Comparison of ENCODE assay signal across 23 mouse cellular contexts in the genomic region with DNA sequence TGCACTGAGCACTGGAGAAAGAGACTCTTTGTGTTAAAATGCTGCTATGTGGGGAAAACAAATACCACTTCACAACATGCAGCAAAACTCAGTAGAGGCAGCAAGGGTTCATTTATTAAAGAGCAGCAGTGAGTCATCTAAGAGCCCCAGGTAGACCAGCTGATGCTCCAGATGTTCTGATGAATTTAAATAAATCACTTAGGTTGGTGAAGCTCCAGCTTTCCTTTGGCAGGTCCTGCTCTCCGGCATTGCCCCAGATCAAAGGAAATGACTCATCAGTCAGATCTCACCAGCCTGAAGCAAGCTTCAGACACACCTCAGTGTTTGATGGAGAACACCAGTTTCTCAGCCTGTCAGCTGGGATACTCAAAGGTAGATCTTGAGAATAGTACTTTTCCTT. TPM values are rescaled to one million over a fixed set of nuclear protein-coding genes. Genes with fewer than 3 reads are reported as not detected.
DNase-seq lines count a peak whose midpoint lies in the region; ATAC-seq and TF ChIP-seq lines count a peak whose summit lies in the region.
"Had no signal": no experiment of that assay in that cellular context is flagged by ENCODE, and none has a peak within 500 bp of the region (broad histone marks: within the 10 kb centered on the region; RNA-seq: fewer than 3 reads in every experiment).

No protein-coding gene starts in this region.

- no peaks in the 10 kb centered on the region for H3K9me3 ChIP-seq in limb, embryonic 11.5 days (ENCODE audit: control insufficient read depth, low read length)
- H3K9me3 ChIP-seq in limb, embryonic 10.5 days (replicated peaks), result no peaks in the 10 kb centered on the region
- H3K9me3 ChIP-seq: forebrain, embryonic 15.5 days; heart, embryonic 13.5 days; hindbrain, embryonic 12.5 days had no signal

- 36% methylated on average over 1 of the region's 1 CpGs for WGBS in limb, embryonic 11.5 days
- 13% methylated on average over 1 of the region's 1 CpGs for WGBS in limb, embryonic 10.5 days

- H3K9ac ChIP-seq in limb, embryonic 11.5 days (ENCODE audit: low read length), result no peak overlapping the region
- H3K9ac ChIP-seq: forebrain, embryonic 15.5 days; heart, embryonic 13.5 days; hindbrain, embryonic 12.5 days had no signal

- no peak overlapping the region for H3K4me2 ChIP-seq in limb, embryonic 11.5 days (ENCODE audit: low read depth, severe bottlenecking)
- H3K4me2 ChIP-seq: forebrain, embryonic 15.5 days; heart, embryonic 13.5 days; hindbrain, embryonic 12.5 days had no signal

- no peaks in the 10 kb centered on the region for H3K36me3 ChIP-seq in limb, embryonic 11.5 days (ENCODE audit: control insufficient read depth, insufficient read depth, low read length)
- no peaks in the 10 kb centered on the region for H3K36me3 ChIP-seq in limb, embryonic 10.5 days
- H3K36me3 ChIP-seq: forebrain, embryonic 15.5 days; heart, embryonic 13.5 days; hindbrain, embryonic 12.5 days had no signal

- no peaks in the 10 kb centered on the region for H3K27me3 ChIP-seq in limb, embryonic 11.5 days (ENCODE audit: control insufficient read depth, insufficient read depth, low read length)
- H3K27me3 ChIP-seq in limb, embryonic 10.5 days (ENCODE audit: low read depth, poor library complexity, severe bottlenecking), result no peaks in the 10 kb centered on the region
- H3K27me3 ChIP-seq: CH12.LX; forebrain, embryonic 15.5 days; heart, embryonic 13.5 days; hindbrain, embryonic 12.5 days had no signal

- no peak for TF ChIP-seq CTCF in layer of hippocampus, adult 2 months (conservative IDR thresholded peaks at IDR 0.05)

- ATAC-seq in limb, embryonic 11.5 days (ENCODE audit: insufficient number of reproducible peaks, low FRiP score, low TSS enrichment, low read depth), result 0 out of 2 replicates have a peak, but pooled peaks have one; percentile 39
- ATAC-seq: forebrain, embryonic 15.5 days; hindbrain, embryonic 16.5 days; inflammation-experienced regulatory T-cells, adult 6 months had no signal

- no peaks in the 10 kb centered on the region for H3K4me1 ChIP-seq in limb, embryonic 11.5 days (ENCODE audit: control insufficient read depth, insufficient read depth, low read length)
- no peaks in the 10 kb centered on the region for H3K4me1 ChIP-seq in limb, embryonic 10.5 days
- H3K4me1 ChIP-seq: hindbrain, embryonic 12.5 days had no signal

- H3K4me3 ChIP-seq in limb, embryonic 11.5 days (ENCODE audit: low read depth, low read length), result no peak overlapping the region
- H3K4me3 ChIP-seq in limb, embryonic 10.5 days, result no peak overlapping the region
- H3K4me3 ChIP-seq in layer of hippocampus, adult 2 months, result no peak overlapping the region
- H3K4me3 ChIP-seq: forebrain, embryonic 15.5 days; heart, adult 2 months; heart, embryonic 13.5 days; hindbrain, embryonic 12.5 days had no signal

- no peak overlapping the region for H3K27ac ChIP-seq in limb, embryonic 11.5 days (replicated peaks; ENCODE audit: low read depth, low read length)
- no peak overlapping the region for H3K27ac ChIP-seq in limb, embryonic 10.5 days
- no peak overlapping the region for H3K27ac ChIP-seq in layer of hippocampus, adult 2 months
- H3K27ac ChIP-seq: forebrain, embryonic 15.5 days; heart, adult 2 months; heart, embryonic 13.5 days; hindbrain, embryonic 12.5 days had no signal

- DNase-seq in limb, embryonic 11.5 days (ENCODE audit: low spot score), result no peak
- no peak for DNase-seq in limb, embryonic 10.5 days (ENCODE audit: low spot score)
- peak; percentile 60 for DNase-seq in Muller cell, postnatal 12 days (ENCODE audit: inconsistent ontology term)
- peak; percentile 29 for DNase-seq in forelimb bud, embryonic 11.5 days (ENCODE audit: low read depth, low spot score)
- no peak for DNase-seq in layer of hippocampus, adult 2 months (ENCODE audit: low spot score in 2 of 2)
- no peak for DNase-seq in left cerebral cortex, adult 18-20 months (ENCODE audit: low spot score in 2 of 2)
- no peak for DNase-seq in urinary bladder, postnatal 4 days (ENCODE audit: low spot score in 2 of 2)
- DNase-seq: adrenal gland, postnatal 10 days; cerebellum, adult 11-12 months; cerebellum, adult 9-10 months; cerebellum, postnatal 25 days; gastrocnemius, postnatal 10 days; heart, adult 2 months; heart, postnatal 4 days; kidney, adult 18-20 months had no signal

RNA-seq across cellular contexts. Expression of gene Rap2b, which starts 15.8 kb away (rescaled TPM):
- polyA plus RNA-seq in limb, embryonic 11.5 days (2014; fragmentation: Nextera tagmentation; extraction: Ambion mirVana), result 10.2 and 10.8 TPM in 2 replicates
- 7.4 and 8.5 TPM in 2 replicates for polyA plus RNA-seq in limb, embryonic 10.5 days (2016; fragmentation: Nextera tagmentation; extraction: Ambion mirVana)
- 10 to 100 TPM; 42.4 to 47.8 TPM for total RNA-seq in layer of hippocampus, adult 2 months (2021)
- total RNA-seq in left cerebral cortex, adult 18-20 months (2021), result 10 to 100 TPM; 32.7 to 35.4 TPM
- total RNA-seq: CH12.LX had no signal

RNA-seq across cellular contexts. Expression of gene B430305J03Rik, which starts 20.1 kb away (rescaled TPM):
- polyA plus RNA-seq in limb, embryonic 11.5 days (2014; fragmentation: Nextera tagmentation; extraction: Ambion mirVana), result not detected in 2 replicates
- polyA plus RNA-seq in limb, embryonic 10.5 days (2016; fragmentation: Nextera tagmentation; extraction: Ambion mirVana), result not detected in 2 replicates
- 1 to 10 TPM; 2.6 to 3.2 TPM for total RNA-seq in layer of hippocampus, adult 2 months (2021)
- 1 to 10 TPM; 3.0 TPM for total RNA-seq in left cerebral cortex, adult 18-20 months (2021)
- total RNA-seq: CH12.LX had no signal
- polyA plus RNA-seq: forebrain, embryonic 11.5 days; forebrain, embryonic 15.5 days; heart, embryonic 13.5 days; heart, postnatal 0 days; hindbrain, embryonic 12.5 days; hindbrain, embryonic 16.5 days; inflammation-experienced regulatory T-cells, adult 6 months had no signal

Comparison
In these comparisons a context has a peak if more than half of its experiments do, and no peak if none do; other contexts are left out.
1. DNase-seq: peak in Muller cell, postnatal 12 days (single experiment) and forelimb bud, embryonic 11.5 days (single experiment); none in limb, embryonic 11.5 days (single experiment), limb, embryonic 10.5 days (single experiment), layer of hippocampus, adult 2 months (0 of 2), left cerebral cortex, adult 18-20 months (0 of 2) and urinary bladder, postnatal 4 days (0 of 2).